Mouse (Mus musculus): ENCODE data around the gene Akp3. TPM values are rescaled to one million over a fixed set of nuclear protein-coding genes. Genes with fewer than 3 reads are reported as not detected.

Gene Akp3
- polyA plus RNA-seq, 1 experiment from 2014 or later: not detected

DNA sequence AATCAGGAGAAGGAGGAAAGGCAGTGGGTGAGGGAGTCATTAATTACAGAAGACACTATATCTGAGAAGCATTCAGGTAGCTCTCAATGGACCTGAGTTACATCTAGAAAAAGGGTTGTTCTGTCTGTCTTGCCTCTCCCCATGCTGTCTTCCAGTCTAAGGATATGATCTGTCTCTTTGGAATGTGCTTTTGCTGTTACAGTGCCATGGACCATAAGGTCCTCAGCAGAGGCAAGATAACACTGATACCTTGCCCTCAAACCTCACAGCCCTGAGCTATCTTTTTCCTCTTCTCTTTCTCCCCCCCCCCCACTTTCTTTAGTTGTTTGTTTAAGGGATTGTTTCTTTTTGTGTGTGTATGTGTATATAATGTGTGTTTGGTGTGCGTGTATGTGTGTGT is 10.0 kb upstream of the Akp3 start:
- Histone ChIP-seq H3K36me3 (no peaks in the 10 kb centered on the region), H3K27me3 (ENCODE audit: insufficient read depth, poor library complexity, severe bottlenecking) (0 out of 2 replicates have a peak, but pooled peaks cover 5% of the 10 kb centered on the region), H3K27ac (no peak overlapping the region), H3K4me3 (no peak overlapping the region), H3K4me1 (no peaks in the 10 kb centered on the region), H3K9me3 (no peaks in the 10 kb centered on the region)
- DNase-seq (ENCODE audit: low spot score): no peak
- WGBS: 81% methylated on average over 1 of the region's 1 CpGs

- no peak for DNase-seq (ENCODE audit: low spot score)
- H3K4me3 ChIP-seq: peak overlapping the region; percentile 45
- no peaks in the 10 kb centered on the region for H3K36me3 ChIP-seq
- peaks cover 58% of the 10 kb centered on the region for H3K27me3 ChIP-seq (ENCODE audit: insufficient read depth, poor library complexity, severe bottlenecking)
- H3K4me1 ChIP-seq: peaks cover 8% of the 10 kb centered on the region
- H3K9me3 ChIP-seq: no peaks in the 10 kb centered on the region
- WGBS: 9% methylated on average over 43 of the region's 43 CpGs
- H3K27ac ChIP-seq: no peak overlapping the region
These were observed 2.6 kb downstream of the Akp3 start for GRCm38 (mm10) chr1:87127206-87128030.

- 70% methylated on average over 4 of the region's 4 CpGs for WGBS
- no peak for DNase-seq (ENCODE audit: low spot score)
- no peak overlapping the region for H3K4me3 ChIP-seq
- H3K36me3 ChIP-seq: no peaks in the 10 kb centered on the region
- H3K4me1 ChIP-seq: peaks cover 8% of the 10 kb centered on the region
- H3K27ac ChIP-seq: no peak overlapping the region
- no peaks in the 10 kb centered on the region for H3K9me3 ChIP-seq
- H3K27me3 ChIP-seq (ENCODE audit: insufficient read depth, poor library complexity, severe bottlenecking): peaks cover 29% of the 10 kb centered on the region
These were observed 7.0 kb downstream of the Akp3 start for GRCm38 (mm10) chr1:87131803-87132202.

GRCm38 (mm10) chr1:87141550-87141949 is 16.8 kb downstream of the Akp3 start:
- no peak for DNase-seq (ENCODE audit: low spot score)
- 86% methylated on average over 4 of the region's 4 CpGs for WGBS
- no peaks in the 10 kb centered on the region for H3K4me1 ChIP-seq
- H3K36me3 ChIP-seq: no peaks in the 10 kb centered on the region
- H3K9me3 ChIP-seq: no peaks in the 10 kb centered on the region
- no peak overlapping the region for H3K4me3 ChIP-seq
- no peak overlapping the region for H3K27ac ChIP-seq
- peaks cover 46% of the 10 kb centered on the region for H3K27me3 ChIP-seq (ENCODE audit: insufficient read depth, poor library complexity, severe bottlenecking)

DNA sequence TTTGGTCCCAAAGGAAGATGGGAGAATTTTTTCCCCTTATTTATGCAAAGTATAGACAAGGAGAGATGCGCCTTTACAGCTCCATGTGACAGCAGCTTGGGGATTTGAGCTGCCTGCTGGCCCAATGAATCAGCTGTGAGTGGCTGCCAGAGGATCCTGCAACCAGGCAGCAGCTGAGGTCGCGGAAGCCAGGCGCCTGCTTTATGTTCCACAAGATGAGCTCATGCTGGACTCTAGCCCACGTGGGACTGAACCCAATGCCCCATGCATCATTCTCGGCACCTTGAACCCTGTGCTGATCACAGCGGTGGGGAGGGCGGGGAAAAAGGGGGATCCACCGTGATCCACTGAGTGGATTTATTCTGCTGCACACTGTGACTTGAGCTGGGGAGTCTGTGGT is 17.7 kb downstream of the Akp3 start:
- 73% methylated on average over 9 of the region's 9 CpGs for WGBS

DNA sequence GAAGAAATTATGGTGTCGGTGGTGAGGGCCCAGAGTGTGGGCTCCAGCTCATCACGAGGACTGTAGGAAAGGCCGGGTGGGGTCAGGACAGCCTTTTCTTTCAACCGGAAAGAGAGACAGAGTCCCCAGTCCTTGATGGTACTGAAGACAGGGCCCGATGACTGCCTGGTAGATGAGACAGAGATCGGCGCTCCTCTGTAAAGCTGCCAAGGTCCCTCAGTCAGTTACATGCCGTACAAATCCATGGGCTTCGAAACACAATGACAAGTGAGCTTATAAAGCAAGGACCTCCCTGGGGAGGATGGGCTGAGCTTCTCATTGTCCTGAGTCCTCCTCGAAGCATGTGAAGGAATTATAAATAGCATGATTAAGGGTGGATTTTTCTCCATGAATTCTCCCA is 18.4 kb downstream of the Akp3 start:
- peaks cover 62% of the 10 kb centered on the region for H3K27me3 ChIP-seq (ENCODE audit: insufficient read depth, poor library complexity, severe bottlenecking)
- H3K27ac ChIP-seq: no peak overlapping the region
- H3K9me3 ChIP-seq: no peaks in the 10 kb centered on the region
- H3K4me3 ChIP-seq: no peak overlapping the region
- no peaks in the 10 kb centered on the region for H3K4me1 ChIP-seq
- DNase-seq (ENCODE audit: low spot score): no peak
- H3K36me3 ChIP-seq: no peaks in the 10 kb centered on the region
- WGBS: 81% methylated on average over 10 of the region's 10 CpGs

More for the DNA sequence above, 17.7 kb downstream of the Akp3 start:
- no peaks in the 10 kb centered on the region for H3K36me3 ChIP-seq
- no peak overlapping the region for H3K27ac ChIP-seq
- no peak for DNase-seq (ENCODE audit: low spot score)
- peaks cover 55% of the 10 kb centered on the region for H3K27me3 ChIP-seq (ENCODE audit: insufficient read depth, poor library complexity, severe bottlenecking)
- H3K4me1 ChIP-seq: no peaks in the 10 kb centered on the region
- no peak overlapping the region for H3K4me3 ChIP-seq
- no peaks in the 10 kb centered on the region for H3K9me3 ChIP-seq

DNA sequence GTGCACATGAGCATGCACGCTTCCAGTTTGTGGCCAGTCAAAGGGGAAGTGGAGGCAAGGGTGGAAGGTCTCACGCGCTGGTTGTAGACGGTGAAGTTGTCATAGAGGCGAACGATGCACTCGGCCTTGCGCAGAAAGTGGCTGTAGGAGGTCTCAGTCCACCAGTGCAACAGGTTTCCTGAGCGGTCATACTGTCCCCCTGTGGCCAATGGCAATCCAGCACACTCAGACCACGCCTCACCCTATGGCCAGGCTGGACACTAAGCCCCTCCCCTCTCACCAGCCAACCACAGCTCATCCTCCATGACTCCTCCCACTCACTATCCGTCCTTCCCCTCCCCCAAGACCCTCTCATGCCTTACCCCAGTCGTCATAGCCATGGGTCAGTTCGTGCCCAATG is 24.6 kb downstream of the Akp3 start:
- H3K27me3 ChIP-seq (ENCODE audit: insufficient read depth, poor library complexity, severe bottlenecking): peaks cover 96% of the 10 kb centered on the region
- H3K27ac ChIP-seq: no peak overlapping the region
- H3K4me1 ChIP-seq: peaks cover 8% of the 10 kb centered on the region
- DNase-seq (ENCODE audit: low spot score): no peak
- H3K9me3 ChIP-seq: no peaks in the 10 kb centered on the region
- no peaks in the 10 kb centered on the region for H3K36me3 ChIP-seq
- H3K4me3 ChIP-seq: no peak overlapping the region
- 33% methylated on average over 13 of the region's 13 CpGs for WGBS

GRCm38 (mm10) chr1:87151286-87151685 is 26.5 kb downstream of the Akp3 start:
- 77% methylated on average over 6 of the region's 6 CpGs for WGBS
- H3K36me3 ChIP-seq: no peaks in the 10 kb centered on the region
- no peak overlapping the region for H3K4me3 ChIP-seq
- H3K27ac ChIP-seq: no peak overlapping the region
- no peaks in the 10 kb centered on the region for H3K9me3 ChIP-seq
- peaks cover 100% of the 10 kb centered on the region for H3K27me3 ChIP-seq (ENCODE audit: insufficient read depth, poor library complexity, severe bottlenecking)
- DNase-seq (ENCODE audit: low spot score): no peak
- peaks cover 24% of the 10 kb centered on the region for H3K4me1 ChIP-seq

- Histone ChIP-seq H3K27me3 (ENCODE audit: insufficient read depth, poor library complexity, severe bottlenecking) (peaks cover 100% of the 10 kb centered on the region), H3K27ac (no peak overlapping the region), H3K4me1 (peaks cover 25% of the 10 kb centered on the region), H3K4me3 (peak overlapping the region; percentile 54), H3K36me3 (no peaks in the 10 kb centered on the region), H3K9me3 (no peaks in the 10 kb centered on the region)
- DNase-seq (ENCODE audit: low spot score): no peak
- WGBS: 2% methylated on average over 72 of the region's 72 CpGs
These were observed 29.2 kb downstream of the Akp3 start for GRCm38 (mm10) chr1:87153776-87154500.

DNA sequence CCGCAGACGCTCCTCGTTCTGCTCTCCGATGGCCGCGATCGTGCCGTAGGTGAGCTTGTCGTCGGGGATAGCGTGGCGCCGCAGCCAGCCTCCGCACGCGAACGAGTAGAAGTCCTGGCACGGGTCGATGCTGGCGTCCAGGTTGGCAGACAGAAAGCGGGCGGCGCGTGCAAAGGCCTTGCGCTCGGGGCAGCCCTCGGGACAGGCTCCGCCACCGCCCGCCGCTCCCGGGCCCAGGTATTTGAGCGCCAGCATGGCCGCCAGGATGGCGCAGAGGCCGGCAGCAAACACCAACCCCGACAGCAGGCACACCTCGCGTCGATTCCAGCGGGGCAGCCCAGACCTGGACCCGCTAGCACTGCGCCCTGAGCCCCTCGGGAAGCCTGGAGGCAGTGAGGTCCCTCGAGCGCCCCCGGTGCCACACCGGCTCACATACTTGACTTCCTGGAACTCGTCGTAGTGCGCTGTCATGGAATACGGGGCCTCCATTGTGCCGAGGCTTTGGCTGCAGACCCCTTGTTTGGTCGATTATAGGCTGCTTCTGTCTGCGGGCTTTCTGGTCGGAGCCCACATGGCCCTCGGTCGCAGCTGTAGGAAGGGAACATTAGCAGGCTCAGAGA is 29.8 kb downstream of the Akp3 start:
- H3K4me3 ChIP-seq: peak overlapping the region; percentile 54
- WGBS: 2% methylated on average over 58 of the region's 58 CpGs
- DNase-seq (ENCODE audit: low spot score): no peak

GRCm38 (mm10) chr1:87155531-87156198 is 30.9 kb downstream of the Akp3 start:
- Histone ChIP-seq H3K27me3 (ENCODE audit: insufficient read depth, poor library complexity, severe bottlenecking) (peaks cover 99% of the 10 kb centered on the region), H3K27ac (no peak overlapping the region), H3K4me1 (peaks cover 25% of the 10 kb centered on the region), H3K36me3 (no peaks in the 10 kb centered on the region), H3K9me3 (no peaks in the 10 kb centered on the region), H3K4me3 (peak overlapping the region; percentile 56)
- WGBS: 1% methylated on average over 42 of the region's 56 CpGs
- DNase-seq (ENCODE audit: low spot score): no peak

More for the DNA sequence above, 29.8 kb downstream of the Akp3 start:
- peaks cover 100% of the 10 kb centered on the region for H3K27me3 ChIP-seq (ENCODE audit: insufficient read depth, poor library complexity, severe bottlenecking)
- H3K9me3 ChIP-seq: no peaks in the 10 kb centered on the region
- no peaks in the 10 kb centered on the region for H3K36me3 ChIP-seq
- peaks cover 25% of the 10 kb centered on the region for H3K4me1 ChIP-seq
- H3K27ac ChIP-seq: no peak overlapping the region

DNA sequence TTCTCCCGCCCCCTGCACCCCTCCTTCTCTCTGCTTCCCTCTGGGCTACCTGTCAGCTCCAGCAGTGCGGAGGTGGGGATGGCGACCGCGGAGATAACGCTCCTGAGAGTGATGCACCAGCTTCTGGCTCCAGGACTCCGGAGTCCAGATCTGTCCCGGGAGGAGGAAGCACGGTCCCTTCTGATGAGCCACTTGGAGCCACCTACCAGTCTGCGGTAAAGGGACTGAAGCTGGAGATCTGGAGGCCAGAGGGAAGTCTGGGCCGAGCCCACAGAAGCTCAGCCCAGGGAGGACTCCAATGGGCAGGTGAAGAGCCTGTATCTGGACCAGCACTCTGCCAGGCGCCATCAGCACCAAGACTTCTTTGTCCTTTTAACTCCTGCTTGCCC is 31.4 kb downstream of the Akp3 start, which contains the start of gene Ecel1:
Gene Ecel1 (minus strand): TSS at position 323 of the 389 bp plus-strand sequence.
- peaks cover 25% of the 10 kb centered on the region for H3K4me1 ChIP-seq
- peaks cover 99% of the 10 kb centered on the region for H3K27me3 ChIP-seq (ENCODE audit: insufficient read depth, poor library complexity, severe bottlenecking)
- no peak for DNase-seq (ENCODE audit: low spot score)
- H3K36me3 ChIP-seq: no peaks in the 10 kb centered on the region
- no peaks in the 10 kb centered on the region for H3K9me3 ChIP-seq
- 2% methylated on average over 12 of the region's 12 CpGs for WGBS
- H3K4me3 ChIP-seq: peak within 1 kb of the TSS; percentile 56
- no peak within 1 kb of the TSS for H3K27ac ChIP-seq

Measured in heart, embryonic 10.5 days (tissue).